Mouse (Mus musculus) hindbrain, embryonic 12.5 days (tissue): ENCODE data around the gene Tmtc1. TPM values are rescaled to one million over a fixed set of nuclear protein-coding genes. Genes with fewer than 3 reads are reported as not detected.
A peak's percentile ranks its signal among the peaks of the same experiment; 100 is the strongest.

Experiments
- ATAC-seq: fragments of 200-750 bp; cut with Nextera tagmentation; 2 replicates; pipeline ENCODE4 v1.8.0; 2017; ENCODE audit warnings: moderate TSS enrichment; ENCODE audit not compliant: low FRiP score
- H3K27ac ChIP-seq: fragments of 300-500 bp; sonication (generic); 2 replicates; pipeline ENCODE4 v1.5.1; 2016; ENCODE audit warnings: mild to moderate bottlenecking
- H3K27me3 ChIP-seq: fragments of 300-500 bp; sonication (generic); 2 replicates; pipeline ENCODE4 v1.6.1; 2016; ENCODE audit warnings: mild to moderate bottlenecking
- H3K36me3 ChIP-seq: fragments of 300-500 bp; sonication (generic); 2 replicates; pipeline ENCODE4 v1.6.1; 2016; ENCODE audit warnings: mild to moderate bottlenecking
- H3K4me1 ChIP-seq: fragments of 300-500 bp; sonication (generic); 2 replicates; pipeline ENCODE4 v1.6.1; 2016
- H3K4me2 ChIP-seq: fragments of 300-500 bp; sonication (generic); replicated peaks from 2 replicates; pipeline ENCODE4 v1.6.1; 2016; ENCODE audit warnings: mild to moderate bottlenecking
- H3K4me3 ChIP-seq: fragments of 300-500 bp; sonication (generic); 2 replicates; pipeline ENCODE4 v1.5.1; 2016; ENCODE audit warnings: mild to moderate bottlenecking
- H3K9ac ChIP-seq: fragments of 300-500 bp; sonication (generic); 2 replicates; pipeline ENCODE4 v1.6.1; 2016; ENCODE audit warnings: mild to moderate bottlenecking, moderate library complexity
- H3K9me3 ChIP-seq: fragments of 300-500 bp; sonication (generic); replicated peaks from 2 replicates; pipeline ENCODE4 v1.6.1; 2016; ENCODE audit warnings: mild to moderate bottlenecking
- WGBS: fragments of 180-500 bp; shearing (Covaris S2); methylation state at CpG from one replicate; pipeline ENCODE4 v1.1.7; 2016; 5-methylcytosine and 5-hydroxymethylcytosine counted together
- polyA plus RNA-seq: library from polyadenylated mRNA; unstranded; fragments of >200 nt; fragmentation: Nextera tagmentation; extraction: Ambion mirVana; gene quantifications from 2 replicates; pipeline ENCODE4 v1.2.1, GENCODE M21; 2016

Gene Tmtc1
- polyA plus RNA-seq, 1 experiment from 2014 or later, result 2.0 TPM

DNA sequence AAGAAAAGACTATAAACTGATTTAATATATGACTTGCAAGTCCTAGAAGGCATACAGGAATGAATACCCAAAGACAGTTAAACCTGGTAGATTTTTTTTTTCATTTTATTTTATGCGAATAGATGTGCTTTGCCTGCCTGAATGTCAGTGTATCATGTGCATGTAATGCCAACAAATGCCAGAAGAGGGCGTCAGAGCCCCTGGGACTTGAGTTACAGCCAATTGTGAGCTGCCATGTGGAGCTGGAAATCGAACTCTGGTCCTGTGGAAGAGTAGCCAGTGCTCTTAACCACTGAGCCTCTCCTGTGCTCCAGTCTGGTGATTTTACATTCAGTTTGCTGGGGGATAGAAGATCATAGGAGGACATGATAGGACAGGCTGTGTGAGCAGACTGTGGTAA, 4.0 kb upstream of the Tmtc1 start:
- 64% methylated on average over 3 of the region's 3 CpGs for WGBS
- H3K9me3 ChIP-seq, result 0 out of 2 replicates have a peak, but pooled peaks cover 3% of the 10 kb centered on the region
- no peak for ATAC-seq
- H3K36me3 ChIP-seq, result no peaks in the 10 kb centered on the region
- H3K4me3 ChIP-seq, result no peak overlapping the region
- no peak overlapping the region for H3K27ac ChIP-seq
- H3K4me1 ChIP-seq, result peaks cover 5% of the 10 kb centered on the region; the same call in 1 of the 2 replicates
- no peak overlapping the region for H3K4me2 ChIP-seq
- no peak overlapping the region for H3K9ac ChIP-seq
- peaks cover 33% of the 10 kb centered on the region for H3K27me3 ChIP-seq

DNA sequence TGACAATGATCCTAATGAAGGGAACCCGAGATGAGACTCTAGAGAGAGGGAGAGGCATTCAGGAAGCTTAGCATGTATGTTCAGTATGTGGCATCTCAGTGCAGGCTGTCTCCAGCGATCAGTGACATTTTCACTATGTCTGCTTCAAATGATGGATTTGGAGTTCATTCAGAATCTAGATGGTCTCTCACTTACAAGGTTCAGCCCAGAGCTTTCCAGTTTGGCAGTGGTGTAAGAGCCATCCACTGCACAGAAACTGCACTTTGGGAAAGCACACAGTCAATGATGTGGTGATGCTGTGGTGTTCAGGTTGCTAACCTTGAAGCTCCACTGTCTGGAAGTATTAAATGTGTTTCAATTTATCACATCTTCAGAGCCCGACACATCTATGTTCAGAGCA, 1.9 kb upstream of the Tmtc1 start:
- H3K9ac ChIP-seq, result no peak overlapping the region
- no peaks in the 10 kb centered on the region for H3K36me3 ChIP-seq
- WGBS, result 69% methylated on average over 3 of the region's 3 CpGs
- ATAC-seq, result no peak
- peaks cover 48% of the 10 kb centered on the region for H3K27me3 ChIP-seq
- H3K9me3 ChIP-seq, result 0 out of 2 replicates have a peak, but pooled peaks cover 3% of the 10 kb centered on the region
- H3K4me3 ChIP-seq, result no peak overlapping the region
- H3K27ac ChIP-seq, result no peak overlapping the region
- H3K4me1 ChIP-seq, result peaks cover 19% of the 10 kb centered on the region
- H3K4me2 ChIP-seq, result no peak overlapping the region

- no peaks in the 10 kb centered on the region for H3K36me3 ChIP-seq
- H3K4me3 ChIP-seq, result peak overlapping the region; percentile 72
- 4% methylated on average over 9 of the region's 9 CpGs for WGBS
- H3K4me2 ChIP-seq, result peak overlapping the region; percentile 95
- H3K4me1 ChIP-seq, result peaks cover 19% of the 10 kb centered on the region
- peaks cover 54% of the 10 kb centered on the region for H3K27me3 ChIP-seq
- no peak for ATAC-seq
- peak overlapping the region; percentile 71 for H3K9ac ChIP-seq
- no peak overlapping the region for H3K27ac ChIP-seq
- H3K9me3 ChIP-seq, result 0 out of 2 replicates have a peak, but pooled peaks cover 3% of the 10 kb centered on the region
Observed at GRCm38 (mm10) chr6:148444796-148445195, 607 bp upstream of the Tmtc1 start.

GRCm38 (mm10) chr6:148443291-148443725, 881 bp downstream of the Tmtc1 start:
- WGBS, result 3% methylated on average over 15 of the region's 15 CpGs
- Histone ChIP-seq H3K4me3 (peak overlapping the region; percentile 72), H3K9ac (peak overlapping the region; percentile 71), H3K4me2 (peak overlapping the region; percentile 95), H3K36me3 (no peaks in the 10 kb centered on the region), H3K9me3 (0 out of 2 replicates have a peak, but pooled peaks cover 2% of the 10 kb centered on the region), H3K4me1 (peaks cover 19% of the 10 kb centered on the region), H3K27me3 (peaks cover 54% of the 10 kb centered on the region), H3K27ac (no peak overlapping the region)
- ATAC-seq, result 0 out of 2 replicates have a peak, but pooled peaks have one; percentile 1

DNA sequence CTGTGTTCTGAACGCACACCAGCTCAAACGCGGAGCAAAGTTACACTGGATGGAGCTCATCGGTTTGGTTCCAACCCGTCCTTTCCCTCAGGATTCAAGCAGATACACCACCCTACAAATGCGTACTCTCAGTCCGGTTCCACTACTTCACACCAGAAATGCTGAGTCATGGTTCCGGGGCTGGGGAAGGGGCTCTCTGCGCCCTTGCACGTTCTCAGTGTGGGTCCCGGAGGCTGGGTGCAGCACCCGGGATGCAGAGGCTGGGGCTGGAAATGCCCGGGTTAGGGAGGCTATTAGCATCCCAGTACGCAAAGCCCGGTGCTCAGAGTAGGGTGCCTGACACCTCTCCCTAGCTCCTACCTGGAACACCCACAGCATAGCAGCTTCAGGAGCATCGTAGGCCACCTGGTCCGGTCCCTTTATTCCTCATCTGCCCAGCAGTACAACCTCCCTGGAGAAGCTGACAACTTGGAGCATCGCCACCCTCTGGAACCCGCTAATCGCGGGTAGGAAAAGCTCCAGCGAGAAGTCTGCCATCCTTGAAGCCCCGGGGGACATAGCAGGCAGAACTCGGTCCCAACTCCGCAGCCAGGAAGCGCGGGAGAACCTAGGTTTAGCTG, 1.4 kb downstream of the Tmtc1 start:
- WGBS, result 2% methylated on average over 27 of the region's 27 CpGs
- Histone ChIP-seq H3K4me2 (peak overlapping the region; percentile 95), H3K27me3 (peaks cover 54% of the 10 kb centered on the region), H3K4me1 (peaks cover 19% of the 10 kb centered on the region), H3K9me3 (no peaks in the 10 kb centered on the region), H3K9ac (peak overlapping the region; percentile 71), H3K4me3 (peak overlapping the region; percentile 72), H3K36me3 (no peaks in the 10 kb centered on the region), H3K27ac (no peak overlapping the region)
- ATAC-seq, result peak; percentile 22; the same call in 1 of the 2 replicates

DNA sequence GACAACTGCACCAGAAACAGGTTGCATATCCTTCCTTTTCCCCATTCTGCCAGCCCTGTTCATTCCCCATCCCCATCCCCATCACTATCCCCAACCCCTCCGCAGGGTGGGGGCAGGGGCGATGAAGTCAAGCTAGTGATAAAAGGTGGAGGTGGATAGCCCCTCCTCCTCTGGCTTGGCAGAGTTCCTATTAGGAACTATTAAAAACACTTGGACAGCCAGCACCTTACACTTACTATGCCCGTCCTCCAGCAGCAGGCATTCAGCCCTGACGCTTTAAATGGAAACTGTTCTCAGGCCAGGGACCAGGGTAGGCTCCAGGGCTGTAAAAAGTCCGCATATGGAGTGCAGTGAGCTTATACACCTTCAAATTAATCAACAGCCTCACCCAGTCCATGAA, 2.3 kb downstream of the Tmtc1 start:
- H3K4me1 ChIP-seq, result peaks cover 19% of the 10 kb centered on the region
- peaks cover 54% of the 10 kb centered on the region for H3K27me3 ChIP-seq
- H3K9ac ChIP-seq, result no peak overlapping the region
- no peaks in the 10 kb centered on the region for H3K36me3 ChIP-seq
- peak overlapping the region; percentile 95 for H3K4me2 ChIP-seq
- H3K27ac ChIP-seq, result no peak overlapping the region
- ATAC-seq, result no peak
- 10% methylated on average over 5 of the region's 5 CpGs for WGBS
- no peaks in the 10 kb centered on the region for H3K9me3 ChIP-seq
- H3K4me3 ChIP-seq, result no peak overlapping the region; the same call in 1 of the 2 replicates

- no peak overlapping the region for H3K9ac ChIP-seq
- peaks cover 29% of the 10 kb centered on the region for H3K27me3 ChIP-seq
- no peak overlapping the region for H3K27ac ChIP-seq
- H3K4me2 ChIP-seq, result no peak overlapping the region
- peaks cover 19% of the 10 kb centered on the region for H3K4me1 ChIP-seq
- WGBS, result 64% methylated on average over 4 of the region's 4 CpGs
- H3K4me3 ChIP-seq, result no peak overlapping the region
- H3K9me3 ChIP-seq, result no peaks in the 10 kb centered on the region
- H3K36me3 ChIP-seq, result no peaks in the 10 kb centered on the region
- ATAC-seq, result no peak
Observed at GRCm38 (mm10) chr6:148439101-148439500, 5.1 kb downstream of the Tmtc1 start.

DNA sequence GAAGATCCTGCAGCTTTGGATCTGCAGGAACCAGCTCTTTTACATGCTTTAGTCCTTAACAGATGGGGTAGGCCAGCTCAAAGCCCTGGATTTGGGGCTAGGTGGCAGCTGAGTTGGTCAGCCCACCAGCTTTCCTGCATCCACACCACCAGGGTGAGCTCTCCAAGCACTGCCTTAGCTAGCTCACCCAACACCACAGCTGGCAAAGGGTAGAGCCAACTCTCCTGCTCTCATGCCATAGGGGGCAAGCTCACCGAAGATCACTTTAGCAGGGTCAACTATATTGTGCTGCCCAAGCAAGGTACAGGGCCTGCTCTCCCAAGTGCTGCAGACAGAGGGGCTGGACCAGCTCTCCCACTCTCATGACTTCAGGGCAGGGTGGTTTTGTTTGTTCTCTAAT, 6.6 kb downstream of the Tmtc1 start:
- WGBS, result 91% methylated on average over 1 of the region's 1 CpGs
- Histone ChIP-seq H3K4me2 (no peak overlapping the region), H3K9ac (no peak overlapping the region), H3K4me3 (no peak overlapping the region), H3K36me3 (no peaks in the 10 kb centered on the region), H3K27me3 (peaks cover 16% of the 10 kb centered on the region), H3K27ac (no peak overlapping the region), H3K9me3 (no peaks in the 10 kb centered on the region), H3K4me1 (peaks cover 8% of the 10 kb centered on the region)
- ATAC-seq, result no peak

DNA sequence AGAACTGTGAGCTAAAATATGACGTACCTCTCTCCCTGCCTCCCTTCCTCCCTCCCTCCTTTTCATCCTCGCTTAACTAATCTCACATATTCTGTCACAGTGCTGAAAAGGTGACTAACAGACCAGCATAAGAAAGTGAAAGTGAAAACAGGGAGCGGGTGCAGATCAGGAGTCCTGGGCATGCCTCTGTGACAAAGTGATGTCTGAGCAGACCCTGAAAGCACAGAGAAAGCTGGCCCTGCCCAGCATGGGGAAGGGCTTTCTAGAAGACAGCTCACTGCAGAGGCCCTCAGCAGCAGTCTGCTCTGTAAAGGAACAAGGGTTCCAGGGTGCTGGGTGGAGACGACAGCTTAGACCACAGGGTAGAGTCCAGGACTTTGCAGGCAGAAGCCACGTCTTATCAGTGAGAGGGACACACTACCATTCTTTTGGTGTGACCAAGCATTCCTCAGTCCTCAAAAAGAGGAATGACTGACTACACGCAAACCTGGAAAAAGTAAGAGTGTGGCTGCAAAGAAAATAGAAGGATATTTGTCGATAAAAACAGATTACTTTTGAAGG, 7.7 kb downstream of the Tmtc1 start:
- no peak for ATAC-seq
- Histone ChIP-seq H3K9ac (no peak overlapping the region), H3K9me3 (no peaks in the 10 kb centered on the region), H3K27ac (no peak overlapping the region), H3K4me1 (no peaks in the 10 kb centered on the region), H3K4me3 (no peak overlapping the region), H3K4me2 (no peak overlapping the region), H3K27me3 (peaks cover 11% of the 10 kb centered on the region), H3K36me3 (no peaks in the 10 kb centered on the region)
- 88% methylated on average over 7 of the region's 7 CpGs for WGBS

- H3K9ac ChIP-seq, result no peak overlapping the region
- no peak overlapping the region for H3K4me2 ChIP-seq
- whole genome bisulfite sequencing, result 60% methylated on average over 7 of the region's 7 CpGs
- no peaks in the 10 kb centered on the region for H3K27me3 ChIP-seq
- no peak for ATAC-seq
- H3K27ac ChIP-seq, result no peak overlapping the region
- H3K4me1 ChIP-seq, result no peaks in the 10 kb centered on the region
- H3K4me3 ChIP-seq, result no peak overlapping the region
- no peaks in the 10 kb centered on the region for H3K9me3 ChIP-seq
- H3K36me3 ChIP-seq, result no peaks in the 10 kb centered on the region
Observed at GRCm38 (mm10) chr6:148421577-148421976, 22.6 kb downstream of the Tmtc1 start.

GRCm38 (mm10) chr6:148420387-148420786, 23.8 kb downstream of the Tmtc1 start:
- H3K9ac ChIP-seq, result no peak overlapping the region

GRCm38 (mm10) chr6:148416597-148416996, 27.6 kb downstream of the Tmtc1 start:
- H3K27ac ChIP-seq, result no peak overlapping the region
- no peaks in the 10 kb centered on the region for H3K36me3 ChIP-seq
- no peak overlapping the region for H3K4me3 ChIP-seq
- WGBS, result 74% methylated on average over 2 of the region's 2 CpGs
- H3K4me1 ChIP-seq, result no peaks in the 10 kb centered on the region
- H3K9me3 ChIP-seq, result no peaks in the 10 kb centered on the region
- H3K4me2 ChIP-seq, result no peak overlapping the region
- H3K9ac ChIP-seq, result no peak overlapping the region
- H3K27me3 ChIP-seq, result no peaks in the 10 kb centered on the region
- ATAC-seq, result no peak

More at GRCm38 (mm10) chr6:148420387-148420786, 23.8 kb downstream of the Tmtc1 start:
- Histone ChIP-seq H3K27ac (no peak overlapping the region), H3K9me3 (no peaks in the 10 kb centered on the region), H3K4me3 (no peak overlapping the region), H3K36me3 (no peaks in the 10 kb centered on the region), H3K4me2 (no peak overlapping the region), H3K4me1 (no peaks in the 10 kb centered on the region), H3K27me3 (no peaks in the 10 kb centered on the region)
- ATAC-seq, result no peak
- WGBS, result 83% methylated on average over 6 of the region's 6 CpGs

GRCm38 (mm10) chr6:148413638-148414037, 30.6 kb downstream of the Tmtc1 start:
- ATAC-seq, result no peak
- no peaks in the 10 kb centered on the region for H3K27me3 ChIP-seq
- H3K9ac ChIP-seq, result no peak overlapping the region

More at GRCm38 (mm10) chr6:148413638-148414037, 30.6 kb downstream of the Tmtc1 start:
- Histone ChIP-seq H3K4me3 (no peak overlapping the region), H3K9me3 (no peaks in the 10 kb centered on the region), H3K27ac (no peak overlapping the region), H3K4me1 (no peaks in the 10 kb centered on the region), H3K4me2 (no peak overlapping the region), H3K36me3 (no peaks in the 10 kb centered on the region)
